Comparison of ENCODE assay signal across 9 mouse cellular contexts in the genomic region with DNA sequence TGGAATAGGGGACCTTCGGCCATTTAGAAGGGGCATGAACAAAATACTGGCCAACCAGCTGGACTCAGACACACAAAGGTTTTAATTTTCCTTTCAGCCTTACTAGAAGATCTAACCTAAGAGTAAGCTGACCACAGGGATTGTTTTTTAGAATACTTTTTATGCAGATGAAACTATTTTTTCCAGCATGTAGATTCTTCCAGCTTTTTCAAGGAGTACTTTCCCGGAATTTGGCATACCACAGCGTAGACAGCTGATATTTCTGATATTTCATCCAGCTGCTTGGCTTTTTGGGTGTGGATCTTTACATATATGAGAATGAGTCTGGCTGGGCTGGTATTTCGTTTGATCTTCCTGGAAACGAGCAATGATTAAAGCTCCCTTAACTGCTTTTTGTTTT. TPM values are rescaled to one million over a fixed set of nuclear protein-coding genes. Genes with fewer than 3 reads are reported as not detected.
DNase-seq lines count a peak whose midpoint lies in the region; TF ChIP-seq lines count a peak whose summit lies in the region.
"Had no signal": no experiment of that assay in that cellular context is flagged by ENCODE, and none has a peak within 500 bp of the region (broad histone marks: within the 10 kb centered on the region; RNA-seq: fewer than 3 reads in every experiment).

No protein-coding gene starts in this region.

- TF ChIP-seq CTCF in layer of hippocampus, adult 2 months (conservative IDR thresholded peaks at IDR 0.05), result no peak
- TF ChIP-seq CTCF in brain, embryonic 14.5 days (IDR thresholded peaks at IDR 0.05; ENCODE audit: borderline replicate concordance, extremely low read depth, insufficient read depth, insufficient read length), result no peak

- no peaks in the 10 kb centered on the region for H3K27me3 ChIP-seq in heart, embryonic 10.5 days (ENCODE audit: insufficient read depth, poor library complexity, severe bottlenecking)
- no peaks in the 10 kb centered on the region for H3K27me3 ChIP-seq in myocyte (ENCODE audit: control insufficient read depth, insufficient read depth, insufficient read length)
- H3K27me3 ChIP-seq: neural tube, embryonic 12.5 days; Patski had no signal

- intact Hi-C loops in gastrocnemius, postnatal 14 days (cut with DNase I; ENCODE audit: low total_unique reads), result no loop called here

- H3K27ac ChIP-seq in layer of hippocampus, adult 2 months, result peak overlapping the region; percentile 68
- peak overlapping the region; percentile 47; the same call in 1 of the 2 replicates for H3K27ac ChIP-seq in heart, embryonic 10.5 days
- H3K27ac ChIP-seq: neural tube, embryonic 12.5 days had no signal

- H3ac ChIP-seq in myocyte (ENCODE audit: control insufficient read depth, insufficient read length), result no peak overlapping the region

- H3K4me1 ChIP-seq in heart, embryonic 10.5 days, result peaks cover 34% of the 10 kb centered on the region

- 60% methylated on average over 5 of the region's 5 CpGs for WGBS in heart, embryonic 10.5 days

- peak overlapping the region; percentile 77 for H3K4me2 ChIP-seq in myocyte (ENCODE audit: low read depth)
- H3K4me2 ChIP-seq: neural tube, embryonic 12.5 days had no signal

- H3K79me2 ChIP-seq in myocyte (ENCODE audit: control insufficient read depth, insufficient read depth), result peaks cover 41% of the 10 kb centered on the region

- no peak for DNase-seq in layer of hippocampus, adult 2 months (ENCODE audit: low spot score in 2 of 2)
- no peak for DNase-seq in layer of hippocampus, adult 18-20 months (ENCODE audit: low spot score in 2 of 2)
- peak; percentile 37 for DNase-seq in brain, embryonic 14.5 days (ENCODE audit: low read depth)
- DNase-seq in heart, embryonic 10.5 days (ENCODE audit: low spot score), result no peak
- DNase-seq in retina, embryonic 14.5 days (ENCODE audit: low spot score), result no peak
- DNase-seq in gastrocnemius, postnatal 14 days, result no peak

- peak overlapping the region; percentile 12 for H3K4me3 ChIP-seq in layer of hippocampus, adult 2 months
- no peak overlapping the region for H3K4me3 ChIP-seq in heart, embryonic 10.5 days
- H3K4me3 ChIP-seq in myocyte, result no peak overlapping the region
- H3K4me3 ChIP-seq: neural tube, embryonic 12.5 days had no signal

- peaks cover 39% of the 10 kb centered on the region for H3K36me3 ChIP-seq in heart, embryonic 10.5 days
- peaks cover 43% of the 10 kb centered on the region for H3K36me3 ChIP-seq in myocyte (ENCODE audit: control insufficient read depth, insufficient read depth)

- no peak for TF ChIP-seq POLR2A in brain, embryonic 14.5 days (IDR thresholded peaks at IDR 0.05; ENCODE audit: borderline replicate concordance, extremely low read depth, insufficient read depth, insufficient read length, poor library complexity, severe bottlenecking)
- no peak for TF ChIP-seq POLR2A in myocyte (IDR thresholded peaks at IDR 0.05; ENCODE audit: insufficient read length, low read depth)

- H3K9me3 ChIP-seq in heart, embryonic 10.5 days, result no peaks in the 10 kb centered on the region
- H3K9me3 ChIP-seq: neural tube, embryonic 12.5 days had no signal

TF ChIP-seq in myocyte, 11 proteins besides CTCF, POLR2A, EP300 and RAD21:
- TF ChIP-seq POLR2AphosphoS2 (IDR thresholded peaks at IDR 0.05; ENCODE audit: insufficient read length, low read depth) (no peak), TCF3 (IDR thresholded peaks at IDR 0.05; ENCODE audit: insufficient read length, low read depth) (no peak), REST (IDR thresholded peaks at IDR 0.05; ENCODE audit: insufficient read depth, insufficient read length) (no peak), MYOD1 (IDR thresholded peaks at IDR 0.05; ENCODE audit: control insufficient read depth in 1 of 3, insufficient read length in 2 of 3, low read depth in 2 of 3) (peak in 2 of 3 experiments; percentile 13 to 27), MYOG (IDR thresholded peaks at IDR 0.05; ENCODE audit: control insufficient read depth in 1 of 3, insufficient read depth in 1 of 3, insufficient read length in 2 of 3, low read depth in 2 of 3) (peak in 1 of 3 experiments; percentile 57), USF1 (IDR thresholded peaks at IDR 0.05; ENCODE audit: low read depth) (no peak)

RNA-seq across cellular contexts. Expression of a gene that starts 8.2 kb away (rescaled TPM):
- total RNA-seq in layer of hippocampus, adult 2 months (2021), result 10 to 100 TPM; 25.0 to 27.3 TPM
- 10 to 100 TPM; 27.9 to 31.9 TPM for total RNA-seq in layer of hippocampus, adult 18-20 months (2021)
- polyA plus RNA-seq in brain, embryonic 14.5 days (2012; rRNA removed), result 19.6 and 27.0 TPM in 2 replicates
- 56.1 and 63.8 TPM in 2 replicates for polyA plus RNA-seq in heart, embryonic 10.5 days (2016; fragmentation: Nextera tagmentation; extraction: Ambion mirVana)
- 21.2 TPM for polyA plus RNA-seq in myocyte (2012; fragmentation: generic; extraction: Trizol)
- total RNA-seq in gastrocnemius, postnatal 14 days (2021), result 10 to 100 TPM; 21.8 to 32.9 TPM
